Comparison of ENCODE assay signal across 25 mouse cellular contexts in genomic region chr2:115214292-115214691, GRCm38 (mm10).
DNase-seq lines count a peak whose midpoint lies in the region; ATAC-seq and TF ChIP-seq lines count a peak whose summit lies in the region.
"Had no signal": no experiment of that assay in that cellular context is flagged by ENCODE, and none has a peak within 500 bp of the region (broad histone marks: within the 10 kb centered on the region; RNA-seq: fewer than 3 reads in every experiment).

No protein-coding gene starts in this region.

- no peak for TF ChIP-seq POLR2A in lung, adult 2 months (IDR thresholded peaks at IDR 0.05; ENCODE audit: borderline replicate concordance, extremely low read depth, low read depth, low read length)

- H3K4me3 ChIP-seq in lung, embryonic 14.5 days (ENCODE audit: low read depth, low read length), result no peak overlapping the region
- H3K4me3 ChIP-seq in lung, adult 2 months (replicated peaks; ENCODE audit: extremely low read depth, low read depth, low read length), result no peak overlapping the region
- no peak overlapping the region for H3K4me3 ChIP-seq in embryonic facial prominence, embryonic 15.5 days (replicated peaks)
- no peak overlapping the region for H3K4me3 ChIP-seq in midbrain, embryonic 16.5 days (ENCODE audit: low read depth, low read length)
- H3K4me3 ChIP-seq: forebrain, embryonic 13.5 days; heart, adult 2 months; heart, embryonic 13.5 days; layer of hippocampus, adult 2 months; midbrain, embryonic 12.5 days had no signal

- no peak overlapping the region for H3K27ac ChIP-seq in lung, embryonic 14.5 days (ENCODE audit: low read depth)
- H3K27ac ChIP-seq in embryonic facial prominence, embryonic 15.5 days (replicated peaks), result peak overlapping the region; percentile 63; the same call in 1 of the 2 replicates
- no peak overlapping the region for H3K27ac ChIP-seq in midbrain, embryonic 16.5 days (ENCODE audit: low read length)
- H3K27ac ChIP-seq: forebrain, embryonic 13.5 days; heart, adult 2 months; heart, embryonic 13.5 days; hindbrain, postnatal 0 days; layer of hippocampus, adult 2 months; liver, embryonic 14.5 days; midbrain, embryonic 12.5 days had no signal

- peak; percentile 83 for ATAC-seq in lung, embryonic 14.5 days (ENCODE audit: insufficient read depth)
- no peak for ATAC-seq in embryonic facial prominence, embryonic 15.5 days (ENCODE audit: insufficient number of reproducible peaks, low FRiP score, low TSS enrichment, low read depth)
- ATAC-seq in midbrain, embryonic 16.5 days, result no peak
- ATAC-seq: activated CD4-positive, CD25-positive, alpha-beta regulatory T cell, adult 4 months; intestine, postnatal 0 days had no signal

- no peaks in the 10 kb centered on the region for H3K27me3 ChIP-seq in lung, embryonic 14.5 days (ENCODE audit: insufficient read depth, low read length)
- no peaks in the 10 kb centered on the region for H3K27me3 ChIP-seq in embryonic facial prominence, embryonic 15.5 days
- no peaks in the 10 kb centered on the region for H3K27me3 ChIP-seq in midbrain, embryonic 16.5 days (ENCODE audit: control insufficient read depth, insufficient read depth, low read depth, low read length)
- H3K27me3 ChIP-seq: forebrain, embryonic 13.5 days; heart, embryonic 13.5 days; midbrain, embryonic 12.5 days had no signal

- no peak for TF ChIP-seq CTCF in lung, embryonic 14.5 days (IDR thresholded peaks at IDR 0.05; ENCODE audit: low read depth)
- no peak for TF ChIP-seq CTCF in lung, adult 2 months (IDR thresholded peaks at IDR 0.05; ENCODE audit: insufficient read depth, low read length)

- no peaks in the 10 kb centered on the region for H3K36me3 ChIP-seq in lung, embryonic 14.5 days (ENCODE audit: insufficient read depth)
- no peaks in the 10 kb centered on the region for H3K36me3 ChIP-seq in embryonic facial prominence, embryonic 15.5 days
- H3K36me3 ChIP-seq in midbrain, embryonic 16.5 days (ENCODE audit: control insufficient read depth, insufficient read depth, low read length), result no peaks in the 10 kb centered on the region
- H3K36me3 ChIP-seq: heart, embryonic 13.5 days; limb, embryonic 12.5 days; midbrain, embryonic 12.5 days had no signal

- H3K4me2 ChIP-seq in lung, embryonic 14.5 days, result no peak overlapping the region
- H3K4me2 ChIP-seq in embryonic facial prominence, embryonic 15.5 days (replicated peaks), result no peak overlapping the region
- no peak overlapping the region for H3K4me2 ChIP-seq in midbrain, embryonic 16.5 days (ENCODE audit: low read length)
- H3K4me2 ChIP-seq: forebrain, embryonic 13.5 days; heart, embryonic 13.5 days; midbrain, embryonic 12.5 days had no signal

- H3K4me1 ChIP-seq in lung, embryonic 14.5 days (ENCODE audit: insufficient read depth), result 0 out of 2 replicates have a peak, but pooled peaks cover 6% of the 10 kb centered on the region
- H3K4me1 ChIP-seq in lung, adult 2 months (ENCODE audit: control insufficient read depth, insufficient read depth, low read length), result peaks cover 2% of the 10 kb centered on the region; the same call in 1 of the 2 replicates
- peaks cover 12% of the 10 kb centered on the region for H3K4me1 ChIP-seq in embryonic facial prominence, embryonic 15.5 days
- H3K4me1 ChIP-seq in midbrain, embryonic 16.5 days (ENCODE audit: control insufficient read depth, insufficient read depth, low read length), result no peaks in the 10 kb centered on the region

- 32% methylated on average over 6 of the region's 6 CpGs for WGBS in lung, embryonic 14.5 days
- 54% methylated on average over 6 of the region's 6 CpGs for WGBS in lung, adult 2 months
- 47% methylated on average over 6 of the region's 6 CpGs for WGBS in embryonic facial prominence, embryonic 15.5 days
- WGBS in midbrain, embryonic 16.5 days, result 77% methylated on average over 6 of the region's 6 CpGs

- DNase-seq in embryo, embryonic 10.5 days (ENCODE audit: low spot score), result peak; percentile 10
- DNase-seq in embryo, embryonic 9.5 days (ENCODE audit: extremely low spot score), result no peak
- DNase-seq in lung, embryonic 14.5 days, result peak; percentile 75
- DNase-seq in lung, adult 2 months, result no peak
- DNase-seq in lung, postnatal 36 days, result peak; percentile 20
- DNase-seq in testis, postnatal 14 days (ENCODE audit: low spot score), result no peak
- DNase-seq: adrenal gland, adult 8-10 months; gastrocnemius, postnatal 36 days; heart, adult 2 months; heart, postnatal 14 days; kidney, postnatal 10 days; right cerebral cortex, postnatal 14 days; thymus, adult 2 months; thymus, postnatal 4 days had no signal

- H3K9ac ChIP-seq in lung, embryonic 14.5 days, result no peak overlapping the region
- no peak overlapping the region for H3K9ac ChIP-seq in embryonic facial prominence, embryonic 15.5 days
- no peak overlapping the region for H3K9ac ChIP-seq in midbrain, embryonic 16.5 days (ENCODE audit: low read depth, low read length)
- H3K9ac ChIP-seq: forebrain, embryonic 13.5 days; heart, embryonic 13.5 days; limb, embryonic 12.5 days; liver, embryonic 14.5 days; midbrain, embryonic 12.5 days had no signal

- H3K9me3 ChIP-seq in lung, embryonic 14.5 days (ENCODE audit: low read depth, low read length), result no peaks in the 10 kb centered on the region
- no peaks in the 10 kb centered on the region for H3K9me3 ChIP-seq in embryonic facial prominence, embryonic 15.5 days (replicated peaks)
- no peaks in the 10 kb centered on the region for H3K9me3 ChIP-seq in midbrain, embryonic 16.5 days (replicated peaks; ENCODE audit: control insufficient read depth, low read length, poor library complexity, severe bottlenecking)
- H3K9me3 ChIP-seq: forebrain, embryonic 13.5 days; limb, embryonic 12.5 days; midbrain, embryonic 12.5 days had no signal

Comparison
In these comparisons a context has a peak if more than half of its experiments do, and no peak if none do; other contexts are left out.
1. DNase-seq: peak in embryo, embryonic 10.5 days (single experiment), lung, embryonic 14.5 days (single experiment) and lung, postnatal 36 days (single experiment); none in embryo, embryonic 9.5 days (single experiment), lung, adult 2 months (single experiment) and testis, postnatal 14 days (single experiment).